Mouse (Mus musculus): ENCODE measurements around the gene Gadd45a.

GRCm38 (mm10) chr6:67046937-67047336 lies 9.7 kb upstream of the Gadd45a start:
- peak; percentile 45; the same call in 1 of the 2 replicates for TF ChIP-seq GATA1 (IDR thresholded peaks at IDR 0.05; ENCODE audit: low read length)
- TF ChIP-seq TAL1 (IDR thresholded peaks at IDR 0.05; ENCODE audit: low read length) = peak; percentile 31; the same call in 1 of the 3 replicates
